Mouse (Mus musculus) v-Abl transformed pro-B cells (cell line): ENCODE results near the gene Tmod3.

Experiments used
- in situ Hi-C, 2 experiments: fragments of 400-800 bp; cut with MboI; formaldehyde crosslinking; loops; one replicate each; pipeline ENCODE4 v1.15.1; 2025; ENCODE audit not compliant: unreplicated experiment in 2 of 2

Tmod3 gene

GRCm38 (mm10) chr9:75558812-75559511 is 495 bp downstream of the Tmod3 start:
- in situ Hi-C loops: no loop called here

GRCm38 (mm10) chr9:75558360-75558759 is 1.1 kb downstream of the Tmod3 start:
- in situ Hi-C loops: no loop called here

GRCm38 (mm10) chr9:75553719-75554118 is 5.7 kb downstream of the Tmod3 start:
- in situ Hi-C loops: no loop called here

- in situ Hi-C loops: no loop called here
Measured at GRCm38 (mm10) chr9:75551342-75551741, 8.1 kb downstream of the Tmod3 start.

- in situ Hi-C loops: loop anchor here in 1 of 2 experiments (25.0 kb wide), 1 partner anchor 463 kb away; the partner anchor contains the start of gene Hmgcll1
Measured at GRCm38 (mm10) chr9:75549010-75549409, 10.4 kb downstream of the Tmod3 start.

GRCm38 (mm10) chr9:75546885-75547553 is 12.4 kb downstream of the Tmod3 start:
- in situ Hi-C loops: loop anchor here in 1 of 2 experiments (25.0 kb wide), 1 partner anchor 465 kb away; the partner anchor contains the start of gene Hmgcll1

- in situ Hi-C loops: loop anchor here in 1 of 2 experiments (25.0 kb wide), 1 partner anchor 467 kb away; the partner anchor contains the start of gene Hmgcll1
Measured at GRCm38 (mm10) chr9:75545514-75545913, 13.9 kb downstream of the Tmod3 start.

GRCm38 (mm10) chr9:75541497-75541896 is 18.0 kb downstream of the Tmod3 start:
- in situ Hi-C loops: loop anchor here in 1 of 2 experiments (25.0 kb wide), 1 partner anchor 471 kb away; the partner anchor contains the start of gene Hmgcll1

- in situ Hi-C loops: loop anchor here in 1 of 2 experiments (25.0 kb wide), 1 partner anchor 476 kb away; the partner anchor contains the start of gene Hmgcll1
Measured at GRCm38 (mm10) chr9:75536422-75536821, 23.0 kb downstream of the Tmod3 start.

- in situ Hi-C loops: loop anchor here in 1 of 2 experiments (25.0 kb wide), 1 partner anchor 478 kb away; the partner anchor contains the start of gene Hmgcll1
Measured at GRCm38 (mm10) chr9:75534431-75534962, 25.0 kb downstream of the Tmod3 start.

GRCm38 (mm10) chr9:75532989-75533388 is 26.5 kb downstream of the Tmod3 start:
- in situ Hi-C loops: loop anchor here in 1 of 2 experiments (25.0 kb wide), 1 partner anchor 479 kb away; the partner anchor contains the start of gene Hmgcll1

GRCm38 (mm10) chr9:75532461-75532860 is 27.0 kb downstream of the Tmod3 start:
- in situ Hi-C loops: loop anchor here in 1 of 2 experiments (25.0 kb wide), 1 partner anchor 480 kb away; the partner anchor contains the start of gene Hmgcll1

GRCm38 (mm10) chr9:75529358-75529757 is 30.1 kb downstream of the Tmod3 start:
- in situ Hi-C loops: loop anchor here in 1 of 2 experiments (25.0 kb wide), 1 partner anchor 483 kb away; the partner anchor contains the start of gene Hmgcll1

GRCm38 (mm10) chr9:75528096-75528495 is 31.4 kb downstream of the Tmod3 start:
- in situ Hi-C loops: loop anchor here in 1 of 2 experiments (25.0 kb wide), 1 partner anchor 484 kb away; the partner anchor contains the start of gene Hmgcll1

- in situ Hi-C loops: loop anchor here in 1 of 2 experiments (25.0 kb wide), 1 partner anchor 485 kb away; the partner anchor contains the start of gene Hmgcll1
Measured at GRCm38 (mm10) chr9:75527368-75528059, 31.9 kb downstream of the Tmod3 start.

GRCm38 (mm10) chr9:75523646-75524045 is 35.8 kb downstream of the Tmod3 start:
- in situ Hi-C loops: loop anchor here (5.0 to 25.0 kb wide), 2 partner anchors 54 to 714 kb away; no protein-coding TSS in a partner anchor

GRCm38 (mm10) chr9:75522217-75522616 is 37.2 kb downstream of the Tmod3 start:
- in situ Hi-C loops: loop anchor here (5.0 to 25.0 kb wide), 2 partner anchors 55 to 715 kb away; no protein-coding TSS in a partner anchor

GRCm38 (mm10) chr9:75521788-75522187 is 37.7 kb downstream of the Tmod3 start:
- in situ Hi-C loops: loop anchor here (5.0 to 25.0 kb wide), 2 partner anchors 56 to 716 kb away; no protein-coding TSS in a partner anchor

GRCm38 (mm10) chr9:75520940-75521339 is 38.5 kb downstream of the Tmod3 start:
- in situ Hi-C loops: loop anchor here (5.0 to 25.0 kb wide), 2 partner anchors 56 to 716 kb away; no protein-coding TSS in a partner anchor
